Mouse (Mus musculus) adrenal gland, postnatal 14 days (tissue): ENCODE measurements at regions not wholly inside any gene's neighbourhood (a gene's known extent, or its start where the extent isn't known, plus 50 kb on each side); places are given as distances from the start of the nearest gene placed in this dataset.

Experiments
- DNase-seq: peaks from one replicate; pipeline ENCODE4 v3.0.0; 2021; ENCODE audit warnings: mixed read lengths

GRCm38 (mm10) chr11:110902918-110903317 lies 64.9 kb upstream of the Kcnj16 start:
- no peak for DNase-seq
